ENCODE assay signal across 15 mouse cellular contexts in the genomic region with DNA sequence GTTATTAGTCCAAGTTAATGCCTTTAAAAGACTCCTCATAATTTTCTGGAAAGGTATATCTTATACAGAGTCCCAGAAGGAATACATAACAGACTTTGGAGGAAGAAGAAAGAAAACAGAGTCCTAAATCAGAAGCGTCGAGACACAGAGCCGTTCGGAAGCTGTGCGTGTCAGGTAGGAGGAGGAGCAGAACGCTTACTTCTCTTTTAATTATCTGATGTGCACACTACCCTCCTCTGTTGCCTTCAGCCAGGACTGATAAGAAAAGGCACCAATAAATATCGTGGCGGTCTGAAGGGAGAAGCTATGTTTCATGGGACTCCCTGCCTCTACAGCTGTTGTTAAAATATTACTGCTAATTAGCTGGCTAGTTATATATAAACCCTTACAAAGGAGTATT.
DNase-seq lines count a peak whose midpoint lies in the region; ATAC-seq and TF ChIP-seq lines count a peak whose summit lies in the region.
"Had no signal": no experiment of that assay in that cellular context is flagged by ENCODE, and none has a peak within 500 bp of the region (broad histone marks: within the 10 kb centered on the region; RNA-seq: fewer than 3 reads in every experiment).

No protein-coding gene starts in this region.

- H3K4me2 ChIP-seq in neural tube, embryonic 12.5 days (replicated peaks): no peak overlapping the region
- peak overlapping the region; percentile 10; the same call in 1 of the 2 replicates for H3K4me2 ChIP-seq in liver, embryonic 16.5 days (ENCODE audit: low read depth, low read length)
- H3K4me2 ChIP-seq in stomach, embryonic 16.5 days (ENCODE audit: low read depth, low read length): peak overlapping the region; percentile 8; the same call in 1 of the 2 replicates
- H3K4me2 ChIP-seq: hindbrain, embryonic 12.5 days; intestine, embryonic 15.5 days had no signal

- H3K36me3 ChIP-seq in neural tube, embryonic 12.5 days: no peaks in the 10 kb centered on the region
- H3K36me3 ChIP-seq in liver, embryonic 16.5 days (ENCODE audit: control insufficient read depth, insufficient read depth): no peaks in the 10 kb centered on the region
- no peaks in the 10 kb centered on the region for H3K36me3 ChIP-seq in stomach, embryonic 16.5 days (ENCODE audit: control insufficient read depth, insufficient read depth, low read length)
- H3K36me3 ChIP-seq: hindbrain, embryonic 12.5 days; intestine, embryonic 15.5 days had no signal

- no peaks in the 10 kb centered on the region for H3K27me3 ChIP-seq in neural tube, embryonic 12.5 days (replicated peaks)
- no peaks in the 10 kb centered on the region for H3K27me3 ChIP-seq in liver, embryonic 16.5 days (ENCODE audit: control insufficient read depth, insufficient read depth, low read depth, low read length)
- no peaks in the 10 kb centered on the region for H3K27me3 ChIP-seq in stomach, embryonic 16.5 days (ENCODE audit: control insufficient read depth, insufficient read depth, low read length)
- H3K27me3 ChIP-seq in cerebellum, adult 2 months (ENCODE audit: control insufficient read depth, insufficient read depth, low read length): no peaks in the 10 kb centered on the region
- H3K27me3 ChIP-seq: hindbrain, embryonic 12.5 days; intestine, embryonic 15.5 days had no signal

- no peak overlapping the region for H3K27ac ChIP-seq in neural tube, embryonic 12.5 days
- H3K27ac ChIP-seq in liver, embryonic 16.5 days (ENCODE audit: low read length): no peak overlapping the region
- H3K27ac ChIP-seq in stomach, embryonic 16.5 days (ENCODE audit: low read length): no peak overlapping the region
- H3K27ac ChIP-seq in cerebellum, adult 2 months (ENCODE audit: insufficient read depth, low read length): no peak overlapping the region
- H3K27ac ChIP-seq: hindbrain, embryonic 12.5 days; intestine, embryonic 15.5 days had no signal

- H3K9me3 ChIP-seq in neural tube, embryonic 12.5 days: no peaks in the 10 kb centered on the region
- no peaks in the 10 kb centered on the region for H3K9me3 ChIP-seq in liver, embryonic 16.5 days (replicated peaks; ENCODE audit: control insufficient read depth, low read length)
- no peaks in the 10 kb centered on the region for H3K9me3 ChIP-seq in stomach, embryonic 16.5 days (replicated peaks; ENCODE audit: control insufficient read depth, low read length)
- H3K9me3 ChIP-seq: hindbrain, embryonic 12.5 days; intestine, embryonic 15.5 days had no signal

- no peak for TF ChIP-seq POLR2A in cerebellum, adult 2 months (IDR thresholded peaks at IDR 0.05; ENCODE audit: borderline replicate concordance, insufficient read depth, low read length)

- H3K9ac ChIP-seq in neural tube, embryonic 12.5 days: no peak overlapping the region
- no peak overlapping the region for H3K9ac ChIP-seq in liver, embryonic 16.5 days (ENCODE audit: low read depth, low read length)
- H3K9ac ChIP-seq in stomach, embryonic 16.5 days (ENCODE audit: low read length): no peak overlapping the region
- H3K9ac ChIP-seq: hindbrain, embryonic 12.5 days; intestine, embryonic 15.5 days had no signal

- no peak overlapping the region for H3K4me3 ChIP-seq in neural tube, embryonic 12.5 days
- no peak overlapping the region for H3K4me3 ChIP-seq in liver, embryonic 16.5 days (ENCODE audit: low read depth, low read length)
- H3K4me3 ChIP-seq in stomach, embryonic 16.5 days (replicated peaks; ENCODE audit: low read length): no peak overlapping the region
- H3K4me3 ChIP-seq in cerebellum, adult 2 months (replicated peaks; ENCODE audit: insufficient read depth, low read depth, low read length): no peak overlapping the region
- H3K4me3 ChIP-seq: hindbrain, embryonic 12.5 days; intestine, embryonic 15.5 days had no signal

- WGBS in neural tube, embryonic 12.5 days: 70% methylated on average over 8 of the region's 8 CpGs
- 35% methylated on average over 8 of the region's 8 CpGs for WGBS in liver, embryonic 16.5 days (ENCODE audit: insufficient replicate concordance)
- 57% methylated on average over 8 of the region's 8 CpGs for WGBS in stomach, embryonic 16.5 days
- WGBS in cerebellum, adult 2 months: 92% methylated on average over 8 of the region's 8 CpGs

- no peak for DNase-seq in neural tube, embryonic 10.5 days (ENCODE audit: extremely low spot score, low spot score)
- DNase-seq in cerebellum, adult 9-11 months: no peak
- no peak for DNase-seq in layer of hippocampus, postnatal 14 days (ENCODE audit: low spot score in 2 of 2)
- no peak for DNase-seq in cerebellum, adult 2 months
- DNase-seq: cerebellum, adult 18-20 months; gastrocnemius, postnatal 36 days; kidney, postnatal 14 days; layer of hippocampus, postnatal 36 days; lung, postnatal 14 days had no signal

- peak; percentile 41; the same call in 1 of the 2 replicates for ATAC-seq in neural tube, embryonic 12.5 days (ENCODE audit: low FRiP score, low read depth)
- ATAC-seq in erythroblast, adult 5-6 weeks (replicated peaks; ENCODE audit: low FRiP score, poor library complexity, severe bottlenecking): peak; percentile 77
- ATAC-seq in liver, embryonic 16.5 days (ENCODE audit: low read depth): peak; percentile 90
- no peak for ATAC-seq in stomach, embryonic 16.5 days (ENCODE audit: insufficient read depth, low FRiP score)
- ATAC-seq: intestine, embryonic 15.5 days had no signal

- no peak for TF ChIP-seq CTCF in cerebellum, adult 2 months (IDR thresholded peaks at IDR 0.05; ENCODE audit: borderline replicate concordance, insufficient read depth, low read depth, low read length)

- H3K4me1 ChIP-seq in neural tube, embryonic 12.5 days: no peaks in the 10 kb centered on the region
- peaks cover 3% of the 10 kb centered on the region for H3K4me1 ChIP-seq in liver, embryonic 16.5 days (ENCODE audit: control insufficient read depth, low read depth, low read length)
- no peaks in the 10 kb centered on the region for H3K4me1 ChIP-seq in stomach, embryonic 16.5 days (ENCODE audit: control insufficient read depth, insufficient read depth, low read length)
- H3K4me1 ChIP-seq in cerebellum, adult 2 months (ENCODE audit: control insufficient read depth, insufficient read depth, low read length): no peaks in the 10 kb centered on the region
- H3K4me1 ChIP-seq: hindbrain, embryonic 12.5 days; intestine, embryonic 15.5 days had no signal
